Mouse (Mus musculus) spleen, adult 18-20 months (tissue): ENCODE measurements around the gene Trim69.

Experiments
- DNase-seq, 2 experiments: peaks; one replicate each; pipeline ENCODE4 v3.0.0; 2022; ENCODE audit warnings: mixed read lengths in 2 of 2

Trim69 gene

DNA sequence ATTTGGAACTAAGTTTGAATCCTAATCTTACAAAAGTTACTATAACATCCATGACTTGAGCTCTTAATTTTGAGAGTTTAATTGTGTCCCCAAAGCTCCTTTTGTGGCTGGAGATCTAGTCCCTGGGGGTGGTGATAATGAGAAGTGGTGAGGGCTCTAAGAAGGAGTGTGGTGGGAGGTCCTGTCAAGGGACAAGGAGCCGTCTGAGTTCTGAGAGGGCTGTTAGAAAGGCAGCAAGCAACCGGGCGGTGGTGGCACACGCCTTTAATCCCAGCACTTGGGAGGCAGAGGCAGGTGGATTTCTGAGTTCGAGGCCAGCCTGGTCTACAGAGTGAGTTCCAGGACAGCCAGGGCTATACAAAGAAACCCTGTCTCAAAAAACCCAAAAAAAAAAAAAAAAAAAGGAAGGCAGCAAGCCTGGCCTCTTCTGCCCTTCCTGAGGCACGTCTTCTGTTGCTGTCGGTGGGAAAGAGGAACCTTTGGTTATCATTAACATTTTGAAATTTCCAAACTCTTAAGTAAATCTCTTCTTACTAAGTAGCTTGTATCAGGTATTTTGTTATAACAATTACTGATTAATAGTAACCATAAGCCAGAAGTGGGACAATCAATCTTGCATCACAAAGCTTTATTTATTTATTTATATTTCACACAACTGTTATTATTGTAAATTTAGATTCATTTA lies 6.7 kb upstream of the Trim69 start:
- DNase-seq = no peak

DNA sequence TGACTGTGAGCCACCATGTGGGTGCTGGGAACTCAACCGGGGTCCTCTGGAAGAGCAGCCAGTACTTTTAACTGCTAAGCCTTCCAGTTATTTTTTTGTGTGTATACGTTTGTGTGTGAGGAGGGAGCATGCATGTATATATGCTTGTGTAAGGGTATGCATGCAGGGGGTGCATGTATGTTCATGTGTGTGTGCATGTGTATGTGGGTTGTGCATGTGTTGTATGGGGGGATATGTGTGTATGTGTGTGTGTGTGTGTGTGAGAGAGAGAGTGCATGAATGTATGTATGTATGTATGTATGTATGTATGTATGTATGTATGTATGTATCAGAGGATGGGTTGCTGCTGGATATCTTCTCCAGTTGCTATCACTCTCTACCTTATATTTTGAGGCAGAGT lies 6.0 kb upstream of the Trim69 start:
- no peak for DNase-seq

DNA sequence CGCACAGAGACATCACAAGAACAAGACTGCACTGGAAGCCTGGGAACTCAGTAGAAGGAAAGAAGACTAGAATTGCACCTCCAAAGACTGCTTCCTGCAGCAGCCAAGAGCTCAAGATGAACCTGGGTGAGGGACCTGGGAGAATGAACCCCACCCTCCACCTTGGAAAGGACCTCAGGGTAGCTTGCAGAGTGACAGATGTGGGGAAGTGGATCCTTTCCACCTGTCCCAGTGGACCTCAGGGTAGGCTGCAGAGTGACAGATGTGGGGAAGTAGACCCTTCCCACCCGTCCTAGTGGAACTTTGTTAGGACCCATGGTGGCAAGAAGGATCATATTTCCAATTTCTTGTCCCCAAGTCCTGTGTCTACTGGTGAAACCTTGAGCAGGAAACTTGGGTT lies 5.2 kb upstream of the Trim69 start:
- no peak for DNase-seq

DNA sequence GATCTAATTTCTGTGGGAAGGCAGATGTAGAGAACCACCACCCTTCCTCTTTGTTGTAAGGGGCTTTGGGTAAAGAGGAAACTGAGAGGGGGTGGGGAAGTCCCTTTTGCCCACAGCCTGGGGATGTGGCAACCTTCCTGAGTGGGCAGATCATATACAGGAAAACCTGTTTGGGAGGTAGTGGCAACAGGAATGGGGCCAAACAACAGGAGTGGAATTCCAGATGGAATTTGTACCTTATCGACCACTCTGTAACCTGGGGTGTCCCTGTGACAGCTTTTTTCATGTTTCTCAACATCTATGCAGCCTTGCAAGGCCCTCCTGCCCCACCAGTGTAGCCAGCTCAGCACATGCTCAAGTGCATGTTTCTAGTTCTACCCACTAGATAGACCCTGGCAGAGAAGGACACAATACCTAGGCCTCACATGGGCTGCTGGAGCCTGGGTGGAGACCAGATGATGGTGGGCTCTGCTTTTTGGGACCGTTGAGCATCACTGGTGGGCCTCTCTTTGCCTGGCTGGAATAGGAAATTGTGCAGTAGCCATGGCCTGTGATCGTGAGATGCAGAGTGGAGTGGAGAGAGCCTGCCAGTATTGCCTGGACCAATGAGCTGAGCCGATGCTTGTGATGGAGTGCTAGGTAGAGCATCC lies 4.3 kb upstream of the Trim69 start:
- peak in 1 of 2 experiments; percentile 29 for DNase-seq

DNA sequence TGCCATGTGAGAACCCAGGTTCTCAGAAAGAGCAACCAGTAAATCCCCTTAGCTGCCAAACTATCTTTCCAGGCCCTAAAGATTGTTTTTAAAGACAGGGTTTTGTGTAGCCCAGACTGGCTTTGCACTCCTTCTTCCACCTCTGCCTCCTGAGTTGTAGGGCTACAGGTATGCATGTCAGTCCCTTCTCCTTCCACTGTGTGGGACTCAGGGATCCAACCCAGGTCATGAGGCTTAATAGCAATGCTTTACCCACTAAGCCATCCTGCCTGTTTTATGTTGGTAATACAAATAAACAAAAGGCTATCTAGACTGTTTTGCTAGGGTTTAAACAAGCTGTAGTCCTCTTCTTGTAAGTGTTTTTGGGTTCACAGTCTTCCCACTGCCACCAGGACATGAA lies 2.9 kb upstream of the Trim69 start:
- no peak for DNase-seq

DNA sequence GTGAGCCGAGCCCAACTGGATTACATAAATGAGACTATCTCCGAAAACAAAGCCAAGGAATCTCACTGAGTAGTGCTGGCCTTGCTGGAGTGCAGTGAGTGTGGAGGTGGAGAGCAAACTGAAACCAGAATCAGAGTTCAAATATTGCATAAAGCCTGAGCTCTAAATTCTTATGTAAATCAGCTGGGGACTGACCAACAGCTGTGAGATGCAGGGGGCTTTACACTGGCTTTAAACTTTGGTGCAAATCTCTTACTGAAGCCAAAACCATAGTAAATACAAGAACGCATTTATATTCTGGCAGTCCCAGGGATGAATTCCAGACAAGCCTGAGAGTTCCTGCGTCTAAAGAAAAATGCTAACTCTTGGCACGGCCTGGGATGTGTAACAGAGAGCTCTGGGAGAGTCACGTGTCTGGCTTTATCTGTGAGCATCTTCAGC lies 2.1 kb upstream of the Trim69 start:
- no peak for DNase-seq

DNA sequence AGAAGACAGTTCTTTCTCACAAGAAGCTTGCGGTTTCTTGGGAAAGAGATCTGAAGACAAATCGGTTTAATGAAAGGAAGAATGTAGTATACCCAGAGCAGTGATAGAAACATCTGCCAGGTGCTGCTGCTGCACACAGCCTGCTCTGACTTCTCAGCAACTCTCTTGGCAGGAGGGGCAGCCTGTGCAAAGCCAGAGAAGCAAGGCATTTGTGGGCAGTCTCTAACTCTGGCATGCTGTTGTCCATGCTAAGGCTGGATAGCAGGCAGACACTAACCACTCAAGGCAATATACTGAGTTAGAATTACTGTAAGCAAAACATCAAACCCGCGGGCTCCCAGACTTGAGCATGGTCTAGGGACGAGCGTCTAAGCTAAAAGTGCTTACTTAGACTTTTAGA lies 833 bp upstream of the Trim69 start:
- DNase-seq = no peak

DNA sequence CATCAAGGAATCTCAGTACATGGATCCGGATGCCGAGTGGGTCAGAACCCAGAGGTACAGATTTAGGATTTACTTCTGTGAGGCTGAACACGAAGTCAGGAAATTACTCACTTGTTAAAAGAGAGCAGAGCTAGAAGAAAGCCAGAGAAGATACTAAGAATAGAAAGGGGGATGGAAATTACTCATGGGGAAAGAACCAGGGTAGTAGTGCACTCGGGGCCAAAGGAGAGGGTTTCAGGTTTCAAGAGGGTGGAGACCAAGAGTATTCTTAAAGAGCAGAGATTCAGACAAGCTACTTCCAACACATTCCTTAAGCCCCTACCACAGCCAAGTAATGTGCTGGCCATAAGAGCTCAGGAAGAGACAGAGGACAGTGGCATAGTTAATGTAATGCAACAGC lies 1.0 kb downstream of the Trim69 start:
- no peak for DNase-seq

DNA sequence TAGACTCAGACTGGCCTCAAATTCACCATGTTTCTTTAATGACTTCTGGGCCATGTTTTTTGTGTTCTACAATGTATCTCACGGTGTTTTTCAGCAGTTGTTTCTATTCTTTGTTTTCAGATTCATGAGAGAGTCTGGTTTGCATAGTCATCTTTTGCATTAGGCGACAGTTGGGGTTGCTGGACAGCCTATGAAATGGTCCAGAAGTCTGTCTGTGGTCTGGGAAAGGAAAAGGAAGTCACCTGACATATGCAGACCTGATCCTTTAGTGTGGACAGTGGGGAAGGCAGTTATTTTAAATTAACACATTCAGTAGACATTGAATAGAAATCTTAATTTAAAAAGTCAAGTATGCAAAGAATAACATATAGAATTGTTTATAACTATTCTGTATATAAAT lies 2.0 kb downstream of the Trim69 start:
- no peak for DNase-seq

DNA sequence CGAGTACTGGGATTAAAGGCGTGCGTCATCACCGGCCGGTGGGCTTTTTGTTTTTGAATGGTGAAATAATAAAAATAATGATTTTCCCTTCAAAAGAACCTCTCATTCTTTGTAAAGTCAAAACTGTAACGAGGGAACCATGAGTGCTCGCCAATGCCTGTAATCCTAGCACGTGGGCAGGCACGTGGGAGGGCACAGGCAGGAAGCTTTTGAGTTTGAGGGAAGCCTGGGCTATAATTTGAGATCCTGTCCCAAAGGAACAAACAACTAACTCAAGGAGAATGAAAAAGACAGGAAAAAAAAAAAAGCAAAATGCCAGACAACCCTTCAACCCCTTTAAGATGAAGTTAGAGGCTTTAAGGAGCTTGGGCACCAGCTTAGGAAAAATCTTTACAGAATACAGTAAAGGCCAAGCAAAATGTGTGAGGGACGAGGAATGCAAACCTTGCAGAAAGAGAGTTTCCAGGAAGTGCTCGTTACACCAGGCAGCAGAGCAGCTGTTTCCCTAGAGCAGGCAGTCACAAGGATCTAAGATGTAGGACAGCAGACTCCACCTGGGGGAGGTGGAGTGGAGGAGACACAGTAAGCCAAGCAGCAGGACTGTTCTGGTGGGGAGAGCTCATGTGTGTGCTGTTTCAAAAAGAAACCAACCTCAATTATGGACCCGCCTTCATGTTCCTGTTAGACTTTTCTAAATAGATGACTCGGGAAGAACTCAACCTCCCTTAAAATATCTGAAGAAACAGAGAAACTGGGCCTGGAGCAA lies 3.1 kb downstream of the Trim69 start:
- DNase-seq = no peak

DNA sequence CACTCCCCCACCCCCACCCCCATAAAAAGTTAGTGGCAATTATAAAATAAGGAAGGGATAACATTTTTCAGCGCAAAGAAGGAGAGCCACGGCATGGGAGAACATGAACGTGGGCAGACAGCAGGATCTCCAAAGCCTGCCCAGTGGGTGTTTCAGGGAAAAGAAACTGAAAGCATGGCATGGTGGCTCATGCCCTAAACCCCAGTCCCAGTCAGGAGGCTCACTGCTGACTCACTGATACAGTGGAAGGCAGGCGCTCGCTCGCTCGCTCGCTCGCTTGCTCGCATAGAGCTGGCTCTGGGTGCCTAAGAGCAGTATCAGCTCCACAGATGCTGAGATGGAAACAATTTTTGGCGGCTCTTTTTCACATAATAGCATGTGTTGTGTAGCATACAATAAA lies 3.8 kb downstream of the Trim69 start:
- DNase-seq = no peak

DNA sequence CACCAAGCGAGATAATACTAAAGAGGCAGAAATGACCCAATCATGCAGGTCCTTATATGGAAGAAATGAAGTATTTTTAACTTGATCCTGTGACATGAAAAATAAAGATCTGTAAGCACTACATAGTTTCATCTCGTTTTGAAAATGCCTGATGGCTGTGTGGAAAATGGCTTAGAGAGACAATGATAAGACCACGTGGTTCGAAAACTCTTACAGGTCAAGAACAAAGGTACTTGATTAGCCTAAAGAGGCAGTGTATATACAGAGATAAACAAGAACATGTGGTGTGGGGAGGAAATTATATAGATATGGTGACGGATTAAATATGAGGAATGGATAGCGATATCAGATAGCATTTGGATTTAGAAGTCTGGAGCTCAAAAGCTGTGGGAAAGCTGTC lies 10.8 kb downstream of the Trim69 start:
- DNase-seq = no peak

DNA sequence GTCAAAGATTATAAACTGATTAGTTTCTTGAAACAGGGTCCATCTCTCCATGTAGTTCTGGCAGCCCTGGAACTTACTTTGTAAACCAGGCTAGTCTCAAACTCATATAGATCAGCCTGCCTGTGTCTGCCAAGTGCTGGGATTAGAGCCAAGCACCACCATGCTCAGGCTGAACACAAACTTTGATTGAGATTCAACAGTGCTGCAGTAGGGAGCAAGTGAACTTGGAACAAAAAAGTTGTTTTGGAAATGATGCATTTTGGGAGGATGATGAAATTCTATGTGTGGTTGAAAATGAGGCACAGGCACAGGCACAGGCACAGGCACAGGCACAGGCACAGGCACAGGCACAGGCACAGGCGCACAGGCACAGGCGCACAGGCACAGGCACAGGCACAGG lies 11.7 kb downstream of the Trim69 start:
- no peak for DNase-seq

DNA sequence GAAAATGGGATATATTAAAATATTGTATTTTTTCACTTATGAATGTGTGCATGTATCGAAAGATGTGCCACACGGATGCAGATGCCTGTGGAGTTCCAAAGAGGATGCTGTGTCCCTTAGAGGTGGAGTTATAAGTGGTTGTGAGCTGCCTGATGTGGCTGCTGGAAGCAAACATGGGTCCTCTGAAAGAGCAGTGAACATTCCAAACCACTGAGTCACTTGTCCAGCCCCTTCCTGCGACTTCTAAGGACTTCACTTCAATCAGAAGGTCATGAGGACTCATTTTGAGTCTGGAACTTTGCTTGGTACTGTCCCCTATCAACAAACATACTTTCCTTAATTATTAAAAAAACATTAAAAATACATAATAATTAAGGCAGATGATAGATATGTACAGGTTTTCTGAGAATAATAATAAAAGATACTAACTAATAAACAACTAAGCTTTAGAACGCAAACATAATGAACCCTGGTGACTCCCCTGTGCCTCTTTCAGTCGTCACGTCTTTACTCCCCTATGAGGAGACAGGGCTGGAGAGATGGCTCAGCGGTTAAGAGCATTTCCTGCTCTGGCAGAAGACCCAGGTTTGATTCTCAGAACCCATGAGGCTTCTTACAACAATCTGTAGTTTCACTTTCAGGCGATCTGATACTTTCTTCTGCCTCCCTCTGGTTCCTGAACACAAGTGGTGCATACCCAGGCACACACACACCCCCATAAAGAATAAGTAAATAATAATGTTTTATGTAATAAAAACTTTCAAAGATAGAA lies 19.7 kb downstream of the Trim69 start:
- no peak for DNase-seq

DNA sequence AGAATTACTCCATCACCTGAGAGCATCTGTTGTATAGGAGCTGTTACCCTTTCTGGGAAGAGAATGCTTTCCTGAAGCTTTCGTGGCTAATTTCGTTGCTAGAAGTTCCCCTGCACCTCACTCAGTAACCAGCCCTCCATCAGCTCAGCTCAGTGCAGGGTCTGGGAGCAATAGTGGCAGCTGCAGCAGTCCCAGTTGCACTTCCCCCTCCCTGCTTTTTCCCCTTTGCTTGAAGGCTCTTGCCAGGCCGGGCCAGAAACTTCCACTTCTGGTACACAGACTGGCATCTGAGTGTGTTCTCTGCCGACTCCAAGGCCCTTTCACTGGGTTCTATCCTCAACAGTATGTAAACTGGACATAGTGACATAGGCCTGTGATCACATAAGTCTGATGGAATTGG lies 24.6 kb downstream of the Trim69 start:
- no peak for DNase-seq

DNA sequence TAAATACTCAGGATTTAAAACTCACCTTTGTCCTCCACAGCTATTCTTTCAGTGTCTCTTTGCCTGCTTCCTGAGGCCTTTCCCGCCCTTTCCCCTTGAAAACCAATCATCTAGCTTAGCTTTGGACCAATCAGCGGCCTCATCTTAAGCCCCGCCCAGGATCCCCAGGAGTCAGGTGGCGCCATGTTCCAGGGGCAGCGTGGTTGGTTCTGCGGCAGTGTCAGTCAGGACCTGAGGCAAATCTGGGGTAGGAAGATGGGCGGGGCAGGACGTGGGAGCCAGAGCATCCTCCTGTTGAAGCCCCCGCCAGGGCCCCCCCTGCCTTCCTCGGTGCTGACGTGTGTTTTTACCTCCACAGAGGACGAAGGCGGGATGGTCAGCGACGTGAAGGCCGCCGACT lies 25.6 kb downstream of the Trim69 start, which contains the start of the genes Patl2 and Terb2:
TSS of gene Patl2 (minus strand) at position 84 of the 400 bp plus-strand sequence.
TSS of gene Terb2 (plus strand) at position 167 of the 400 bp plus-strand sequence.
- DNase-seq = no peak

DNA sequence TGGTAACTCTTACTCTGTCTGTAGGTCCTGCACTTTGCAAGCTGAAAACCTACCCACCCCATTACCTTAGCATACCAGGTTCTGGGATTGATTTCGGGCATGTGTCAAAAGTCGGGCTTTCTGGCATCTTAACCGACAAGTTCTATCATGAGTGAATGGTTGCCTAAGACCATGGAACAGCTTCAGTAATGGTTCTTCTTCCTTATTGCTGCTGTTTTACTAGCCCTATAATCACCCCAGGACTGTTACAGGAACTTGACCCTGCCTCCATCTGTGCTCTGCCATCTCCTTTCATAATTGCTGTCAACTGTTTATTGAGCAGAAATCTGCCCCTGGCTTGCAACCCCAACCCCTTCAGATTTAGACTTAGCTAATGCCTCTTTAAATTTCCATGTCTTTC lies 26.3 kb downstream of the Trim69 start:
- no peak for DNase-seq

DNA sequence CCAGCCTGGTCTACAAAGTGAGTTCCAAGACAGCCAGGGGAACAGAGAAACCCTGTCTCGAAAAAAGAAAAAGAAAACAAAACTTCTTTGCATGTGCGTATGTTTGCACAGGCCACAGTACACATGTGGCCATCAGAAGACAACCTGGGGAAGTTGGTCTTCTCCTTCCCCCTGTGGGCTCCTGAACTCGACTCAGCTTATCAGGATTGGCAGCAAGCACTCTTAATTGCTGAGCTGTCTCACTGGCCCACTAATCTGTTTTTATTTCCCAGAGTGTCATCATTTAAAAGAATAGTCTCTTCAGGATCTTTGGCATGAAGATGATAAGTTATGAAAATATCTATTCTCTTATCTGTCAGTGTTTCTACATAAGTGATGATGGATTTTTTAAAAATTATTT lies 31.3 kb downstream of the Trim69 start:
- no peak for DNase-seq

DNA sequence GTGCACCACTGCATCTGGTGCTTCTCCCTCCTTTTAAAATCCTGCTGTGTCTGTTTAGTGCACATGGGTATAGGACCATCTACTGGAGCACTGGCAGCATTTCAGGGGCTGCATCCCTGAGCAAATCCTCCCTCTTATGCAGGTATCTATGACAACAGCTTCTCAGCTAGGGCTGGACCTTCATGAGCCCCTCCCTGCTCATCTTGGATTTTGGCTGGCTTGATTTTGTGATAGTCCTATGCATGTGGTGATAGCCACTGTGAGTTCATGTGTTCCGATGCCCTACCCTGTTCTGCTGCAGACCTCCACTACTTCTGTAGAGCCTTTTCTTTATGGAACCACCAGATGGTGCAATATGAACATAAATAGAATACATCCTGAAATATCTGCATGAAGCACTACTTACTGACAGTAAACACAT lies 34.0 kb downstream of the Trim69 start:
- DNase-seq = no peak

DNA sequence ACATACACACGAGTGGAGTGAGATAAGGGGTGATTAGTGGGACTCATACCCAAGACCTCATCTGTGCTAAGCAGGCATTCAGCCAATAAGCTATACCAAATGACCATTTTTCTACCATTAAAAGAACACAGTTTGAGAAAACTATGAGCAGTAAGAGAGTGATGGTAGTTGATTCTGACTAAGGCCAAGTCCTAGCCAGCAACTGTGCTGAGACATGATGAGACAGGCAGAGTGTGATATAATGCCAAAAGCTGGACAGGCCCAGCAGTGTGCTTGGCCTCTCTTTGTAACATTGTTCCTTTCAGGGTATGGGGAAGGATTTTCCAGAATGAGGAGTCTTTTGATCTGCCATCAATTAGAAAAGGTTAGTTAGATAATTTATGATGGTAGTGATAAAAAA lies 41.0 kb downstream of the Trim69 start:
- no peak for DNase-seq

DNA sequence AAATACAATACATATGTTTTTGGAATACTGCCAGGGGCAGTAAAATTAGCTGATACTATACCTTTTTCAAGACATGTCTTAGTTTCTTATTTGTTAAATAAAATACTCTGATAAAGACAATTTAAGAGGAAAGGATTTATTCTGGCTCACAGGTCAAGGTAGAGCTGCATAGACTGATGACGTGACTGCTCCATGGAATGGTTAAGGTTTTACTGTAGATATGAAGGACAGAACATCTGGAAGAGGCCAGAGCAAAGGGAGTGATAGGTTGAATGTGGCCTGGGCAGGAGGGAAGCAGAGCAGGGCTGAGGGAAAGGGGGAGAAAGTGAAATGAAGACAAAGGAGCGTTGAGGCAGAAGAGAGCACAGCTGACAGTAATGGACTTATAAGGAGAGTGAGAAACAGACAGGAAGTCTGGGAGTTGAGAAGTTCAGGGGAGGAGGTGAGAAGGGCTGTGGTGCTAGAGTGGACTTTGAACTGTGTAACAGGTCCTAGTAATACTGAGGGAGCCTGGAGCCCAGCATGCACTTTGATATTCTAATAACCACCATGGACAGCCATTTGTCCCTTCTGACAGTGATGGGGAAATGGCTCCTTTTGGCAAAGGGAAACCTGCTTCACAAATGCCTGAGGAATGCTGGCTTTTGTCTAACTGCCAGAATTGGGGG lies 46.1 kb downstream of the Trim69 start:
- DNase-seq = no peak

DNA sequence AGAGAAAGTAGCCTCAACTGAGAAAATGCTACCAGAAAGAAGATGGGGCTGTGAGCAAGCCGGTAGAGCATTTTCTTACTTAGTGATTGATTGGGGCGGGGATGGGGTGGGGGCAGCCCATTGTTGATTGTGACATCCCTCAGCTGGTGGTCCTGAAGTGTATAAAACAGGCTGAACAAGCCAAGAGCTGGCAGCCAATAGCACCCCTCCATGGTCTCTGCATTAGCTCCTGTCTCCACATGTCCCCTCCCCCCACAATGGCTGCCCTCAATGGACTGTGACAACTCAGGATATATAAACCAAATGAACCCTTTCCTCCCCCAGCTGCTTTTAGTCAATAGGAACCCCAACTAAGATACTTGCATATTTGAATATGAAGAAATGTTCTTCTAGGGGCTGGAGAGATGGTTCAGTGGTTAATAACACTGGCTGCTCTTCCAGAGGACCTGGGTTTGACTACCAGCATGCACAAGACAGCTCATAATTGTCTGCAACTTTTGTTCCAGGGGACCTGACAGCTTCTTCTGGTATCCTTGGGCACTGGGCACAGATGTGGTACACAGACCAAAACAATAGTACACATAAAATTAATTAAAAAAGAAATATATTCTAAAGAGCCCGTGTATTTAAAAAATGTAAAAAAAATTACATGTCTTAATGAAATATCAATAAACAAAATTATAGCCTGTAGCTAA lies 50.2 kb downstream of the Trim69 start:
- DNase-seq = no peak
